Mouse (Mus musculus) cerebellum, adult 2 months (tissue): ENCODE results near the gene Vtcn1.

Experiments used
- CTCF ChIP-seq: fragments of 200-500 bp; IDR thresholded peaks from 2 replicates; pipeline ENCODE4 v1.5.1; 2011; ENCODE audit warnings: low read depth, mild to moderate bottlenecking, control low read depth, low read length, moderate library complexity, borderline replicate concordance; ENCODE audit not compliant: insufficient read depth
- POLR2A ChIP-seq: fragments of 200-500 bp; IDR thresholded peaks from 2 replicates; pipeline ENCODE4 v1.6.1; 2011; ENCODE audit warnings: low read length, control low read depth, borderline replicate concordance; ENCODE audit not compliant: insufficient read depth

DNA sequence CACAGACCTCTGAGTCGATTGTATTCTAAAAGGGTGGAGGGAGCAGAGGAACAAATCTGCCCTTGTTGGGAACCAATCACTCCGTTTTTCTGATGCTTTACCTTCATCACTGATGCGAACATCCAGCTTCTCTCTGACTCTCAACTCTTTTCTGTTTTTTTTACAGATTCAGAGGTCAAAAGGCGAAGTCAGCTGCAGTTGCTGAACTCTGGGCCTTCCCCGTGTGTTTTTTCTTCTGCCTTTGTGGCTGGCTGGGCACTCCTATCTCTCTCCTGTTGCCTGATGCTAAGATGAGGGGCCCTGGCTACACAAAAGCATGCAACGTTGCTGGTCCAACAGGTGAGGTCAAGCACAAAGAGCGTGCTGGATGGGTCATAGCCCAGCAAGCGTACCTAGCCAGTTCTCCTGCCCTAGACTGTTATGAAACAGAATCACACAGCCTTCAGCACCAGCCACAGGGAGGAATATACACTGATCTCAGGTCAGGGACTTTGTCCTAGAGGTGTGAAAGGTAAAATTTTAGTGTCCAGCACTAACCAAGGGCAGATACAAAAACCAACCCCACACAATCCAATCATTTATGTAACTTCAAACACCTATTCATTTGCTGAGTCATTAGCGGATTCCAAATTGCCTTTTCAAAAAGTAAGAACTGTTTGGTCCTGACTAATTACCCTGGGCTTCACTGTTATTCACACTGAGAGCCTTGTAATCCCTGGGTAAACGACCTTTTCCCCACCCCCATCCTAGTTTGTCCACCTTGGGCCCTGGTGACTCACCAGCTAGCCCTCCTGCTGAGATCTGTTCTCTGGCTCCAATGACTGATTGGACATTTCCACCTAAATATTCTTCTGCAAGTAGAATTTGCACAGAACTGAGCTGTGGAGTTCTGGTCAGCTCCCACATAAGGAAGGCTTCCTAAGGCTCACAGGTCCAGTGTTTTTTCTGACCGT, 67.4 kb downstream of the Vtcn1 start:
- TF ChIP-seq CTCF (no peak), POLR2A (no peak)
